Mouse (Mus musculus) bone marrow macrophage, adult 2 months (primary cell): ENCODE results near the gene Sorcs1.

Source experiments
- CTCF ChIP-seq: IDR thresholded peaks from 2 replicates; pipeline ENCODE4 v1.5.1; 2012; ENCODE audit warnings: low read depth, mild to moderate bottlenecking, low read length, moderate library complexity
- POLR2A ChIP-seq: IDR thresholded peaks from 2 replicates; pipeline ENCODE4 v1.6.1; 2012; ENCODE audit warnings: mild to moderate bottlenecking, low read depth, low read length, borderline replicate concordance

DNA sequence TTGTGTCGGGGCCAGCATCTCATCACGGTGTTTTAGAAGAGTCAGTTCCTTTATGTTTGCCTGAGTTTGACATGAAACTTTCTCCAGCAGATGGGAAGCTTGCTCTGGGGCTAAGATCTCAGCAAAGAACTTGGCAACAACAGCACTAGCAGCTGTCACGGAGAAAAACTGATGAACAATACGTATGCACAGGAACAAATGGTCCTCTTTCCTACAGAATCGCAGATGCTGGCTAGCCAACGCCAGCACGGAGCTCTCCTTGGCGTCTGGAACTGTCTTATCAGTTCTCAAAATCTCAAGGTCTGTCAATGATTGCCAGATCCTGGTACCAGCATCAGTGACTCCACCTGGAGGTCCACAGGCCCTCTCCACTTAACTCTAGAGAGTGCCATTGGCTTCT lies 350.6 kb downstream of the Sorcs1 start:
- no peak for TF ChIP-seq CTCF
- no peak for TF ChIP-seq POLR2A
